Mouse (Mus musculus) myocyte (in vitro differentiated cells): ENCODE measurements around the gene Olfr1386.
"Not testable (repeated sequence)": the region's sequence is repeated elsewhere in the genome, so short reads cannot be mapped to it uniquely, and the experiment has no call there.

Source experiments
- CEBPB ChIP-seq: IDR thresholded peaks from 2 replicates; pipeline ENCODE4 v1.6.1; 2011; ENCODE audit warnings: mild to moderate bottlenecking, moderate library complexity; ENCODE audit not compliant: poor library complexity, insufficient read depth, severe bottlenecking
- E2F4 ChIP-seq: IDR thresholded peaks from one replicate; pipeline ENCODE4 v1.6.1; 2011; ENCODE audit warnings: mild to moderate bottlenecking, control low read depth, moderate library complexity; ENCODE audit not compliant: insufficient read depth
- MAX ChIP-seq: IDR thresholded peaks from one replicate; pipeline ENCODE4 v1.6.1; 2011; ENCODE audit warnings: low read depth, mild to moderate bottlenecking, control low read depth
- MYOD1 ChIP-seq, 3 experiments: IDR thresholded peaks; one replicate each; pipeline ENCODE4 v1.6.1; 2011; ENCODE audit warnings: control low read depth in 2 of 3, low read depth in 2 of 3, mild to moderate bottlenecking in 2 of 3, moderate library complexity in 1 of 3; ENCODE audit not compliant: insufficient read length in 2 of 3, control insufficient read depth in 1 of 3
- MYOG ChIP-seq, 3 experiments: IDR thresholded peaks; one replicate each; pipeline ENCODE4 v1.6.1; 2011; ENCODE audit warnings: control low read depth in 2 of 3, low read depth in 2 of 3, mild to moderate bottlenecking in 2 of 3; ENCODE audit not compliant: insufficient read length in 2 of 3, control insufficient read depth in 1 of 3, insufficient read depth in 1 of 3
- POLR2A ChIP-seq: IDR thresholded peaks from one replicate; pipeline ENCODE4 v1.6.1; 2011; ENCODE audit warnings: low read depth, mild to moderate bottlenecking, control low read depth, moderate library complexity; ENCODE audit not compliant: insufficient read length
- POLR2AphosphoS2 ChIP-seq: IDR thresholded peaks from one replicate; pipeline ENCODE4 v1.6.1; 2011; ENCODE audit warnings: low read depth, control low read depth; ENCODE audit not compliant: insufficient read length
- REST ChIP-seq: IDR thresholded peaks from one replicate; pipeline ENCODE4 v1.6.1; 2011; ENCODE audit warnings: mild to moderate bottlenecking, control low read depth, moderate library complexity; ENCODE audit not compliant: insufficient read depth, insufficient read length
- SRF ChIP-seq: IDR thresholded peaks from one replicate; pipeline ENCODE4 v1.6.1; 2011; ENCODE audit warnings: low read depth; ENCODE audit not compliant: control insufficient read depth, insufficient read length
- TCF12 ChIP-seq: IDR thresholded peaks from one replicate; pipeline ENCODE4 v1.6.1; 2011; ENCODE audit warnings: mild to moderate bottlenecking, control low read depth; ENCODE audit not compliant: poor library complexity, insufficient read depth, severe bottlenecking
- USF1 ChIP-seq: IDR thresholded peaks from one replicate; pipeline ENCODE4 v1.6.1; 2011; ENCODE audit warnings: low read depth, mild to moderate bottlenecking, control low read depth, moderate library complexity

- TF ChIP-seq POLR2A; MAX; E2F4; USF1; REST; TCF12; CEBPB; MYOD1 (IDR thresholded peaks at IDR 0.05; ENCODE audit: control insufficient read depth in 1 of 3, insufficient read length in 2 of 3, low read depth in 2 of 3); MYOG (IDR thresholded peaks at IDR 0.05; ENCODE audit: control insufficient read depth in 1 of 3, insufficient read depth in 1 of 3, insufficient read length in 2 of 3, low read depth in 2 of 3); POLR2AphosphoS2; SRF: not testable (repeated sequence)
These were observed 23.9 kb downstream of the Olfr1386 start, which contains the start of gene Olfr1385 for GRCm38 (mm10) chr11:49488770-49489169.
